Mouse (Mus musculus) limb, embryonic 13.5 days (tissue): ENCODE measurements at regions not wholly inside any gene's neighbourhood (a gene's known extent, or its start where the extent isn't known, plus 50 kb on each side); places are given as distances from the start of the nearest gene placed in this dataset.
"Not testable (repeated sequence)": the region's sequence is repeated elsewhere in the genome, so short reads cannot be mapped to it uniquely, and the experiment has no call there.

Source experiments
- ATAC-seq: fragments of 200-750 bp; cut with Nextera tagmentation; 2 replicates; pipeline ENCODE4 v1.8.0; 2017; ENCODE audit warnings: low read depth, moderate number of reproducible peaks, moderate TSS enrichment; ENCODE audit not compliant: low FRiP score
- H3K27ac ChIP-seq: fragments of 300-500 bp; sonication (generic); 2 replicates; pipeline ENCODE4 v1.5.1; 2015; ENCODE audit warnings: inconsistent platforms, mild to moderate bottlenecking, moderate library complexity
- H3K27me3 ChIP-seq: fragments of 300-500 bp; sonication (generic); 2 replicates; pipeline ENCODE4 v1.6.1; 2015; ENCODE audit warnings: mild to moderate bottlenecking, inconsistent platforms
- H3K36me3 ChIP-seq: fragments of 300-500 bp; sonication (generic); 2 replicates; pipeline ENCODE4 v1.6.1; 2015; ENCODE audit warnings: inconsistent platforms, mild to moderate bottlenecking, moderate library complexity
- H3K4me1 ChIP-seq: fragments of 300-500 bp; sonication (generic); 2 replicates; pipeline ENCODE4 v1.6.1; 2015; ENCODE audit warnings: inconsistent platforms
- H3K4me2 ChIP-seq: fragments of 300-500 bp; sonication (generic); replicated peaks from 2 replicates; pipeline ENCODE4 v1.6.1; 2015; ENCODE audit warnings: inconsistent platforms, mild to moderate bottlenecking, moderate library complexity
- H3K4me3 ChIP-seq: fragments of 300-500 bp; sonication (generic); 2 replicates; pipeline ENCODE4 v1.5.1; 2015; ENCODE audit warnings: moderate library complexity, mild to moderate bottlenecking, inconsistent platforms
- H3K9ac ChIP-seq: fragments of 300-500 bp; sonication (generic); 2 replicates; pipeline ENCODE4 v1.6.1; 2015; ENCODE audit warnings: mild to moderate bottlenecking, inconsistent platforms
- H3K9me3 ChIP-seq: fragments of 300-500 bp; sonication (generic); 2 replicates; pipeline ENCODE4 v1.6.1; 2016; ENCODE audit warnings: inconsistent platforms
- WGBS: fragments of 180-500 bp; shearing (Covaris S2); methylation state at CpG from one replicate; pipeline ENCODE4 v1.1.7; 2015; 5-methylcytosine and 5-hydroxymethylcytosine counted together

GRCm38 (mm10) chr2:63706643-63707042, 391.2 kb downstream of the Fign start:
- Histone ChIP-seq H3K4me3 (no peak overlapping the region), H3K4me1 (peaks cover 16% of the 10 kb centered on the region), H3K27ac (no peak overlapping the region), H3K9ac (no peak overlapping the region), H3K36me3 (no peaks in the 10 kb centered on the region), H3K27me3 (peaks cover 5% of the 10 kb centered on the region; the same call in 1 of the 2 replicates), H3K4me2 (no peak overlapping the region), H3K9me3 (no peaks in the 10 kb centered on the region)
- ATAC-seq, result no peak

DNA sequence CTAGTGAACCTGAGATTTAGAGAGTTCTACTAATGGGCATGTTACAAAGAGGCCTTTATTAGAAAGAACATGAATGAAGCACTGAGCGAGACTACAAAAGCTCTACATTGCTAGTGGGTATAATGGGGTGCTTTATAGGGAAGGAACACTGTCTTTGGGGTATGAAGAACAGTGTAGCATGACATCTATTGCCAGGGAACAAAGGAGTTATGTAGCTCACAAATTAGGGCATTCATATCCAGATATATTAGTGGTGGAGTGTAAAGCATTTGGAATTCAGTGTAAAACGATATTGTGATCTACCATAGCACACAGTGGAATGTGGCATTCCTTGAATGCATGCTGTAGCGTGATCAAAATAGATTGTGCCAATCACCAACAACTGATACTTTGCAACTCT, 391.7 kb downstream of the Fign start:
- Histone ChIP-seq H3K36me3 (no peaks in the 10 kb centered on the region), H3K27me3 (peaks cover 5% of the 10 kb centered on the region; the same call in 1 of the 2 replicates), H3K9me3 (no peaks in the 10 kb centered on the region), H3K9ac (no peak overlapping the region), H3K27ac (no peak overlapping the region), H3K4me2 (no peak overlapping the region), H3K4me3 (no peak overlapping the region), H3K4me1 (peaks cover 16% of the 10 kb centered on the region)
- 65% methylated on average over 3 of the region's 3 CpGs for WGBS
- 0 out of 2 replicates have a peak, but pooled peaks have one; percentile 50 for ATAC-seq

DNA sequence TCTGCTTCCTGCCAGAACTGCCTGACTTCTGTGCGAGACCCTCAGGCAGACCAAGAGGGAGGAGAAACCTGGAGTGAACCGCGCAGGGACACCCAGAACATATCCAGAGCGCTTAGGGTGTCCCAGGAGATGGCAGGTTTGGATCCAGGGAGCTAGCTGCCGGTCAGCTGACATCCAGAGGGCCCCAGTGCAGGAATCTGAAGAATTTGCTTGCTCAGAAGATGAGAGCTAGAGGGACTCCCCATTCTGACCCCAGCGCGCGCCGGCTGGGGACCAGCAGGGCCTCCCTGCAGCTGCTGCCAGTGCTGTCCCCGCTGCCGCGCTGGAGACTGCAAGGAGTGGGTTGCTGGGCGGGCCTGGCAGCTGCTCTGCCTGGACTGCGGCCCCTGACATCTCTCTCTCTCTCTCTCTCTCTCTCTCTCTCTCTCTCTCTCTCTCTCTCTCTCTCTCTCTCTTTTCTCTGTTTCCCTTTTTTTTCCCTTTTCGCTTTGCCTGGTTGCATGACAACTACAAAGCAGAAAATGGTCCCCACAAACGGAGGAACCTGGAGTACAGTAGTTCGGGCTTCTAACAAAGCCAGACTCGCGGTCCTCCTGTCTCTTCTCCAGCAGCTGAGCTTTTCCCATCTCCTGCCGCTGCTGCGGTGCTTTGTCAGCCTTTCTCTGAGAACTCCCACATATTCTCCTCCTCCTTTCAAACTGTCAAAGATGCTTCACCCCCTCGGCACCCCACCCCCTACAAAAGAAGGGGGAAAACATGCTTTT, 395.3 kb downstream of the Fign start:
- ATAC-seq, result peak; percentile 88
- Histone ChIP-seq H3K9me3 (no peaks in the 10 kb centered on the region), H3K27ac (no peak overlapping the region), H3K36me3 (no peaks in the 10 kb centered on the region), H3K4me2 (peak overlapping the region; percentile 79), H3K4me1 (peaks cover 16% of the 10 kb centered on the region), H3K4me3 (peak overlapping the region; percentile 44), H3K9ac (peak overlapping the region; percentile 62), H3K27me3 (peaks cover 11% of the 10 kb centered on the region; the same call in 1 of the 2 replicates)
- under 1% methylated on average over 22 of the region's 22 CpGs for WGBS

GRCm38 (mm10) chr2:63701861-63702260, 396.0 kb downstream of the Fign start:
- Histone ChIP-seq H3K36me3 (no peaks in the 10 kb centered on the region), H3K27ac (no peak overlapping the region), H3K4me1 (peaks cover 16% of the 10 kb centered on the region), H3K4me2 (peak overlapping the region; percentile 79), H3K27me3 (peaks cover 11% of the 10 kb centered on the region; the same call in 1 of the 2 replicates), H3K9me3 (no peaks in the 10 kb centered on the region), H3K4me3 (peak overlapping the region; percentile 44), H3K9ac (no peak overlapping the region)
- ATAC-seq, result no peak
- 29% methylated on average over 13 of the region's 13 CpGs for WGBS

DNA sequence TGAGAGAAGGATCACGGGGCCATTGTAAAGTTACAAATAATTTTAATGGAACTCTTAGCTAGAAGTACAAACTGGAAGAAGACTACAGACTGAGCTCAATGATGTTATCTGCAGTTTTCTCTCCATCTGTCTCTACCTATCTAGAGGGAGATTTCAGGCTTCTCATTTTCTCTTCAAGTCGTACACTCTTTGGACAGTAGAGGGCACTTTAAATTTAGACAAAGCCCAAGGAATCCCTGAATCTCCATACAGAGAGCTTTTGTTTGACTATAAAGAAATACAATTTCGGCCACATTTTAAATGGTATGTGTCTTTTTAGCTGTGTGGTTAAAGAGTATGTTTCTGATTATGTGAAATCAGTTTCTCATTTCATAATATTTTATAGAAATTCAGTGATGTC, 397.6 kb downstream of the Fign start:
- no peaks in the 10 kb centered on the region for H3K36me3 ChIP-seq
- 15% methylated on average over 3 of the region's 3 CpGs for WGBS
- H3K9me3 ChIP-seq, result no peaks in the 10 kb centered on the region
- ATAC-seq, result 0 out of 2 replicates have a peak, but pooled peaks have one; percentile 10
- H3K4me2 ChIP-seq, result no peak overlapping the region
- no peak overlapping the region for H3K4me3 ChIP-seq
- H3K9ac ChIP-seq, result no peak overlapping the region
- H3K27ac ChIP-seq, result no peak overlapping the region
- peaks cover 11% of the 10 kb centered on the region; the same call in 1 of the 2 replicates for H3K27me3 ChIP-seq
- peaks cover 16% of the 10 kb centered on the region for H3K4me1 ChIP-seq

- no peak for ATAC-seq
- WGBS, result 58% methylated on average over 3 of the region's 3 CpGs
- H3K36me3 ChIP-seq, result no peaks in the 10 kb centered on the region
These were observed 428.1 kb downstream of the Fign start for GRCm38 (mm10) chr2:63669700-63670099.

DNA sequence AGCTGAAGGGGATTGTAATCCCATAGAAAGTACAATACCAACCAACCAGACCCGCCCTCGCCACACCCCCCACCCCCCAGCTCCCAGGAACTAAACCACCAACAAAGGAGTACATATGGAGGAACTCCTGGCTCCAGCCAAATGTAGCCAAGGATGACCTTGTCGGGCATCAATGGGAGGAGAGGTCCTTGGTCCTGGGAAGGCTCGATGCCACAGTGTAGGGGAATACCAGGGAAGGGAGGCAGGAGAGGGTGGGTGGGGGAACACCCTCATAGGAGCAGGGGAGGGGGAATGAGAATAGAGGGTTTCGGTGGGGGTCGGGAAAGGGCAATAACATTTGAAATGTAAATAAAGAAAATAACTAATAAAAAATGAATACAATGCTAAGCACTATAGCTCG, 429.1 kb downstream of the Fign start:
- 72% methylated on average over 7 of the region's 7 CpGs for WGBS
- no peak for ATAC-seq

More at GRCm38 (mm10) chr2:63669700-63670099, 428.1 kb downstream of the Fign start:
- no peaks in the 10 kb centered on the region for H3K4me1 ChIP-seq
- H3K4me2 ChIP-seq, result no peak overlapping the region
- H3K27ac ChIP-seq, result no peak overlapping the region
- no peaks in the 10 kb centered on the region for H3K27me3 ChIP-seq
- H3K9ac ChIP-seq, result no peak overlapping the region
- H3K9me3 ChIP-seq, result no peaks in the 10 kb centered on the region
- no peak overlapping the region for H3K4me3 ChIP-seq

GRCm38 (mm10) chr2:63659947-63660346, 437.9 kb downstream of the Fign start:
- not testable (repeated sequence) for H3K4me2 ChIP-seq, H3K27ac ChIP-seq, H3K27me3 ChIP-seq, H3K9ac ChIP-seq, H3K4me3 ChIP-seq, H3K36me3 ChIP-seq, ATAC-seq, H3K4me1 ChIP-seq, H3K9me3 ChIP-seq
- 85% methylated on average over 2 of the region's 2 CpGs for WGBS

More for the DNA sequence above, 429.1 kb downstream of the Fign start:
- Histone ChIP-seq H3K4me3 (no peak overlapping the region), H3K27ac (no peak overlapping the region), H3K9me3 (no peaks in the 10 kb centered on the region), H3K27me3 (no peaks in the 10 kb centered on the region), H3K36me3 (no peaks in the 10 kb centered on the region), H3K9ac (no peak overlapping the region), H3K4me2 (no peak overlapping the region), H3K4me1 (no peaks in the 10 kb centered on the region)
